Mouse (Mus musculus) G1E (cell line): ENCODE results near the gene Pgc. TPM values are rescaled to one million over a fixed set of nuclear protein-coding genes. Genes with fewer than 3 reads are reported as not detected.

Experiments
- ATAC-seq: 2 replicates; pipeline ENCODE4 v1.8.0; 2016; ENCODE audit warnings: mild to moderate bottlenecking; ENCODE audit not compliant: insufficient number of reproducible peaks, poor library complexity, low FRiP score, severe bottlenecking; ENCODE audit errors: extremely low read depth
- DNase-seq: peaks from one replicate; pipeline ENCODE4 v3.0.0; 2012; ENCODE audit warnings: low spot score
- H3K27me3 ChIP-seq: 2 replicates; pipeline ENCODE4 v1.6.1; 2012; ENCODE audit warnings: mild to moderate bottlenecking, low read length, inconsistent platforms; ENCODE audit not compliant: insufficient read depth
- H3K36me3 ChIP-seq: replicated peaks from 2 replicates; pipeline ENCODE3; 2012; ENCODE audit warnings: mild to moderate bottlenecking, inconsistent platforms
- H3K4me1 ChIP-seq: 2 replicates; pipeline ENCODE4 v1.6.1; 2012; ENCODE audit warnings: low read depth, low read length, inconsistent platforms, mixed read lengths; ENCODE audit not compliant: insufficient read depth
- H3K4me3 ChIP-seq: 2 replicates; pipeline ENCODE4 v1.5.1; 2012; ENCODE audit warnings: low read depth, mild to moderate bottlenecking, inconsistent platforms, low read length, moderate library complexity, mixed read lengths
- H3K9me3 ChIP-seq: replicated peaks from 2 replicates; pipeline ENCODE4 v1.6.1; 2012; ENCODE audit warnings: inconsistent platforms
- CTCF ChIP-seq: IDR thresholded peaks from 2 replicates; pipeline ENCODE4 v1.5.1; 2012; ENCODE audit warnings: low read depth, low read length, inconsistent platforms, mixed read lengths
- GATA1 ChIP-seq: IDR thresholded peaks from 2 replicates; pipeline ENCODE4 v1.6.1; 2012; ENCODE audit warnings: borderline replicate concordance, low read length, inconsistent platforms, mixed read lengths
- GATA2 ChIP-seq: IDR thresholded peaks from 2 replicates; pipeline ENCODE4 v1.6.1; 2012; ENCODE audit warnings: low read depth, low read length, inconsistent platforms, borderline replicate concordance
- POLR2AphosphoS5 ChIP-seq: IDR thresholded peaks from 2 replicates; pipeline ENCODE4 v1.6.1; 2012; ENCODE audit warnings: low read depth, low read length, inconsistent platforms; ENCODE audit not compliant: insufficient replicate concordance
- TAL1 ChIP-seq: conservative IDR thresholded peaks from 2 replicates; pipeline ENCODE4 v1.6.1; 2012; ENCODE audit warnings: low read depth, low read length, inconsistent platforms, mixed read lengths
- polyA plus RNA-seq: library from polyadenylated mRNA; stranded (reverse); fragments of >175 nt; gene quantifications from 2 replicates; pipeline ENCODE4 v1.2.3, GENCODE M21; 2012
- total RNA-seq, 2 experiments: library from RNA; stranded (forward) in 1 of 2; stranded (reverse) in 1 of 2; fragments of 200-1000 nt in 1 of 2; fragments of >200 nt in 1 of 2; fragmentation: Nextera tagmentation in 1 of 2; gene quantifications; 2 replicates each; pipeline ENCODE4 v1.2.3; 2014 to 2017

The Pgc gene
- total and polyA plus RNA-seq, 3 experiments, result not detected

- Histone ChIP-seq H3K9me3 (peaks cover 21% of the 10 kb centered on the region), H3K4me3 (no peak overlapping the region), H3K27me3 (no peaks in the 10 kb centered on the region), H3K4me1 (peaks cover 48% of the 10 kb centered on the region), H3K36me3 (peaks cover 28% of the 10 kb centered on the region)
- DNase-seq, result peak; percentile 34
- TF ChIP-seq GATA1, result no peak
- peak; percentile 37 for TF ChIP-seq CTCF
- ATAC-seq, result no peak
Measured at GRCm38 (mm10) chr17:47768707-47769276, 42.1 kb downstream of the Pgc start.

- no peak for ATAC-seq
Measured at GRCm38 (mm10) chr17:47769389-47770299, 43.0 kb downstream of the Pgc start.

GRCm38 (mm10) chr17:47773604-47774003, 47.0 kb downstream of the Pgc start:
- no peak for ATAC-seq

More at GRCm38 (mm10) chr17:47769389-47770299, 43.0 kb downstream of the Pgc start:
- no peak for DNase-seq
- TF ChIP-seq POLR2AphosphoS5, result no peak
- TF ChIP-seq CTCF, result no peak
- TF ChIP-seq GATA1, result no peak
- TF ChIP-seq TAL1, result no peak
- no peak for TF ChIP-seq GATA2
- Histone ChIP-seq H3K9me3 (peaks cover 21% of the 10 kb centered on the region), H3K4me3 (no peak overlapping the region), H3K27me3 (no peaks in the 10 kb centered on the region), H3K36me3 (peaks cover 32% of the 10 kb centered on the region), H3K4me1 (peaks cover 46% of the 10 kb centered on the region)

GRCm38 (mm10) chr17:47777141-47777540, 50.5 kb downstream of the Pgc start:
- DNase-seq (no peak), ATAC-seq (no peak)
- TF ChIP-seq GATA1, result no peak
- TF ChIP-seq GATA2, result no peak
- TF ChIP-seq POLR2AphosphoS5, result no peak
- TF ChIP-seq CTCF, result no peak
- no peak for TF ChIP-seq TAL1
- Histone ChIP-seq H3K27me3 (no peaks in the 10 kb centered on the region), H3K4me1 (peaks cover 10% of the 10 kb centered on the region; the same call in 1 of the 2 replicates), H3K36me3 (peaks cover 22% of the 10 kb centered on the region), H3K4me3 (no peak overlapping the region), H3K9me3 (peaks cover 8% of the 10 kb centered on the region)

More at GRCm38 (mm10) chr17:47773604-47774003, 47.0 kb downstream of the Pgc start:
- Histone ChIP-seq H3K4me1 (peaks cover 9% of the 10 kb centered on the region), H3K36me3 (peaks cover 40% of the 10 kb centered on the region), H3K9me3 (peaks cover 21% of the 10 kb centered on the region), H3K4me3 (no peak overlapping the region), H3K27me3 (no peaks in the 10 kb centered on the region)
- TF ChIP-seq CTCF, result no peak
- no peak for TF ChIP-seq POLR2AphosphoS5
- TF ChIP-seq GATA2, result no peak
- no peak for TF ChIP-seq TAL1
- TF ChIP-seq GATA1, result no peak
- DNase-seq, result no peak

- ATAC-seq (no peak), DNase-seq (no peak)
- TF ChIP-seq POLR2AphosphoS5, result no peak
- TF ChIP-seq GATA1, result no peak
- no peak for TF ChIP-seq CTCF
- no peak for TF ChIP-seq TAL1
- no peak for TF ChIP-seq GATA2
- peaks cover 16% of the 10 kb centered on the region for H3K36me3 ChIP-seq
- peaks cover 13% of the 10 kb centered on the region for H3K4me1 ChIP-seq
- H3K9me3 ChIP-seq, result no peaks in the 10 kb centered on the region
- no peak overlapping the region for H3K4me3 ChIP-seq
- no peaks in the 10 kb centered on the region for H3K27me3 ChIP-seq
Measured at GRCm38 (mm10) chr17:47780470-47780869, 53.8 kb downstream of the Pgc start.

- no peak for TF ChIP-seq POLR2AphosphoS5
- no peak for TF ChIP-seq GATA2
- TF ChIP-seq GATA1, result no peak
- no peak for TF ChIP-seq TAL1
- no peak for TF ChIP-seq CTCF
- no peaks in the 10 kb centered on the region for H3K27me3 ChIP-seq
- peaks cover 15% of the 10 kb centered on the region for H3K4me1 ChIP-seq
- H3K9me3 ChIP-seq, result no peaks in the 10 kb centered on the region
- H3K36me3 ChIP-seq, result peaks cover 24% of the 10 kb centered on the region
- ATAC-seq, result no peak
- H3K4me3 ChIP-seq, result no peak overlapping the region
- no peak for DNase-seq
Measured at GRCm38 (mm10) chr17:47782486-47782885, 55.8 kb downstream of the Pgc start.
